Mouse (Mus musculus) liver, embryonic 12.5 days (tissue): ENCODE results near the gene 1700003F12Rik. TPM values are rescaled to one million over a fixed set of nuclear protein-coding genes. Genes with fewer than 3 reads are reported as not detected.
A peak's percentile ranks its signal among the peaks of the same experiment; 100 is the strongest.

ENCODE experiments used
- ATAC-seq: fragments of 200-750 bp; cut with Nextera tagmentation; 2 replicates; pipeline ENCODE4 v1.8.0; 2017; ENCODE audit warnings: moderate number of reproducible peaks, mild to moderate bottlenecking, moderate library complexity
- H3K27ac ChIP-seq: fragments of 300-500 bp; sonication (generic); 2 replicates; pipeline ENCODE4 v1.5.1; 2016; ENCODE audit warnings: mild to moderate bottlenecking
- H3K27me3 ChIP-seq: fragments of 300-500 bp; sonication (generic); replicated peaks from 2 replicates; pipeline ENCODE4 v1.6.1; 2016; ENCODE audit warnings: mild to moderate bottlenecking, moderate library complexity
- H3K36me3 ChIP-seq: fragments of 300-500 bp; sonication (generic); 2 replicates; pipeline ENCODE4 v1.6.1; 2016; ENCODE audit warnings: mild to moderate bottlenecking, moderate library complexity
- H3K4me1 ChIP-seq: fragments of 300-500 bp; sonication (generic); 2 replicates; pipeline ENCODE4 v1.6.1; 2016
- H3K4me2 ChIP-seq: fragments of 300-500 bp; sonication (generic); 2 replicates; pipeline ENCODE4 v1.6.1; 2016; ENCODE audit warnings: mild to moderate bottlenecking, moderate library complexity
- H3K4me3 ChIP-seq: fragments of 300-500 bp; sonication (generic); 2 replicates; pipeline ENCODE4 v1.5.1; 2016; ENCODE audit warnings: mild to moderate bottlenecking, moderate library complexity
- H3K9ac ChIP-seq: fragments of 300-500 bp; sonication (generic); 2 replicates; pipeline ENCODE4 v1.6.1; 2016; ENCODE audit warnings: mild to moderate bottlenecking, moderate library complexity
- H3K9me3 ChIP-seq: fragments of 300-500 bp; sonication (generic); replicated peaks from 2 replicates; pipeline ENCODE4 v1.6.1; 2016; ENCODE audit warnings: mild to moderate bottlenecking, moderate library complexity
- WGBS: fragments of 180-500 bp; shearing (Covaris S2); methylation state at CpG from one replicate; pipeline ENCODE4 v1.1.7; 2016; ENCODE audit not compliant: insufficient replicate concordance; 5-methylcytosine and 5-hydroxymethylcytosine counted together
- polyA plus RNA-seq: library from polyadenylated mRNA; unstranded; fragments of >200 nt; fragmentation: Nextera tagmentation; extraction: Ambion mirVana; gene quantifications from 2 replicates; pipeline ENCODE4 v1.2.1, GENCODE M21; 2016

1700003F12Rik gene
- polyA plus RNA-seq, 1 experiment from 2014 or later, result 1.5 TPM

DNA sequence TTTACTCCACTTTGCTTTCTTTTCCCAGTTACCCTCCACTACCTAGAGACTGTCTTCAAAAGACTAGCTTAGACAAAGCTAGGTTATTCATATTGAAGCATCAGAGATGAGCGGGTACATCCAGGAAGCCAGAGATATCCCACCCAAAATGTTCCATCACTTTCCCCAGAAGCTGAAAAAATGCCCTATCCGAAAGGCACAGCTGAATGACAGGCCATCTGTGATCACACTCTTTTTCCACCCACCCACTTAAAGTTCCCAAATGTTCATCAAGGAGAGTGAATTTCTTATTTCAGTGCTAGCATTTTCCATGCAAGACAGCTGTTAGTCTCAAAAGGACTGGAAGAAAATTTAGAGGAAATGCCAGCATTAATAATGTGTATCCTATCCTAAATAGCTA is 21.6 kb upstream of the 1700003F12Rik start:
- WGBS, result 80% methylated on average over 2 of the region's 2 CpGs
- Histone ChIP-seq H3K4me2 (no peak overlapping the region), H3K9ac (no peak overlapping the region), H3K4me1 (0 out of 2 replicates have a peak, but pooled peaks cover under 1% of the 10 kb centered on the region), H3K4me3 (no peak overlapping the region), H3K27me3 (no peaks in the 10 kb centered on the region), H3K27ac (no peak overlapping the region), H3K36me3 (peaks cover 68% of the 10 kb centered on the region), H3K9me3 (no peaks in the 10 kb centered on the region)
- ATAC-seq, result no peak

DNA sequence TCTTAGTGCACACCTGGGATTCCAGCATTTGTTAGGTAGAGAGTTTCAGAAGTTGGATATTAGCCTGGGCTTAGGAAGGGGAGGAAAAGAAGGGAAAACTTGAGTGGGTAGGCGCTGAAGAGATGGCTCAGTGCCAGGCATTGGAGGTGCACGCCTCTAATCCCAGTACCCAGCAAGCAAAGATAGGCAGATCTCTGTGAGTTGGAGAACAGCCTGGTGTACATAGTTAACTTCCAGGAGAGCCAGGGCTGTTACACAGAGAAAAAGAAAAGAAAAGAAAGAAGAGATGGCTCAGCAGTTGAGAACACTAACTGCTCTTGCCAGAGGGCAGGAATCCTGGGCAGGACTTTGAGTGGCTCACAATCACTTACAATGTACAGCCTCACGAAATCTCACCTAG is 20.4 kb upstream of the 1700003F12Rik start:
- no peak for ATAC-seq
- 0 out of 2 replicates have a peak, but pooled peaks cover 6% of the 10 kb centered on the region for H3K4me1 ChIP-seq
- WGBS, result 80% methylated on average over 3 of the region's 3 CpGs

DNA sequence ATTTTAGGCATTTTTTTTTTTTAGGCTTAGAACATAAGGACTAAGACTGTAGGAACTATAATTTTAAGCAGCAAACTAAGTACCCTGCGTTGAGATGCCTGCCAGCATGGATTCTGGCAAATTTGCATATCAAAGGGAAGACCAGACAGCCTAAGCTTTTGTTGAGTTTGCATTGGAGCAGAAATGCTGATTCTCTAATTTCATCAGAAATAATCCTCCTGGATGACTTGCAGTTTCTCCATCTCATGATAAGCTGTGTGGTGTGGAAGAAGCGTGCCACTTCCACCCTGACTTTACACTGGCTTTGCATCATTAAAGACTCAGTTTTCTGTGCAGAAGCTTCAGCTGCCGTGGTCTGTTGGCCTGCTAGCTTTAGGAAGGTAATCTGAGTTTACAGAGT is 14.0 kb upstream of the 1700003F12Rik start:
- H3K4me2 ChIP-seq, result no peak overlapping the region
- no peak for ATAC-seq
- H3K27me3 ChIP-seq, result no peaks in the 10 kb centered on the region
- no peak overlapping the region for H3K4me3 ChIP-seq
- peaks cover 13% of the 10 kb centered on the region; the same call in 1 of the 2 replicates for H3K4me1 ChIP-seq
- peaks cover 71% of the 10 kb centered on the region for H3K36me3 ChIP-seq
- no peak overlapping the region for H3K27ac ChIP-seq
- no peak overlapping the region for H3K9ac ChIP-seq
- no peaks in the 10 kb centered on the region for H3K9me3 ChIP-seq
- 56% methylated on average over 3 of the region's 3 CpGs for WGBS

More for the DNA sequence above, 20.4 kb upstream of the 1700003F12Rik start:
- H3K36me3 ChIP-seq, result peaks cover 75% of the 10 kb centered on the region
- no peak overlapping the region for H3K9ac ChIP-seq
- H3K27ac ChIP-seq, result no peak overlapping the region
- H3K9me3 ChIP-seq, result no peaks in the 10 kb centered on the region
- no peaks in the 10 kb centered on the region for H3K27me3 ChIP-seq
- H3K4me2 ChIP-seq, result no peak overlapping the region
- H3K4me3 ChIP-seq, result no peak overlapping the region

DNA sequence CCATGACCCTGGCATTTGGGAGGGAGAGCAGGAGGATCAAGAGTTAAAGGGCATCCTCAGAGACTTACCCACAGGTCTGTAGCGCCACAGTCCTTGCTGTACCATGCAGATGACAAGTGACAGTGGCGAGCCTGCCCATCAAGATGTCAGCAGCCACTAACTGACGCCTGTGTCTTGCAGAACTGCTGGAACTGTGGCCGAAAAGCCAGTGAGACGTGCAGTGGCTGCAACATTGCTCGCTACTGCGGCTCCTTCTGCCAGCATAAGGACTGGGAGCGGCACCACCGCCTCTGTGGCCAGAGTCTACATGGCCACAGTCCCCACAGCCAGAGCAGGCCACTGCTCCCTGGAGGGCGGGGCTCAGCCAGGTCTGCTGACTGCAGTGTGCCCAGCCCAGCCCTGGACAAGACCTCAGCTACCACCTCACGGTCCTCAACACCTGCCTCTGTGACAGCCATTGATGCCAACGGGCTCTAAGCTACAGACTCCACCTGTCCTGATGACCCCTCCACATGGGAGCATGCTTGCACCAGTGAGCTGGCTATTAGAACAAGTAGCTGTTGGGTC is 12.1 kb upstream of the 1700003F12Rik start:
- H3K4me3 ChIP-seq, result no peak overlapping the region
- peaks cover 58% of the 10 kb centered on the region for H3K36me3 ChIP-seq
- H3K27ac ChIP-seq, result no peak overlapping the region
- no peaks in the 10 kb centered on the region for H3K27me3 ChIP-seq
- H3K4me1 ChIP-seq, result peaks cover 25% of the 10 kb centered on the region
- no peak overlapping the region for H3K9ac ChIP-seq
- H3K9me3 ChIP-seq, result no peaks in the 10 kb centered on the region
- no peak overlapping the region for H3K4me2 ChIP-seq
- 84% methylated on average over 12 of the region's 12 CpGs for WGBS
- ATAC-seq, result 0 out of 2 replicates have a peak, but pooled peaks have one; percentile 15

DNA sequence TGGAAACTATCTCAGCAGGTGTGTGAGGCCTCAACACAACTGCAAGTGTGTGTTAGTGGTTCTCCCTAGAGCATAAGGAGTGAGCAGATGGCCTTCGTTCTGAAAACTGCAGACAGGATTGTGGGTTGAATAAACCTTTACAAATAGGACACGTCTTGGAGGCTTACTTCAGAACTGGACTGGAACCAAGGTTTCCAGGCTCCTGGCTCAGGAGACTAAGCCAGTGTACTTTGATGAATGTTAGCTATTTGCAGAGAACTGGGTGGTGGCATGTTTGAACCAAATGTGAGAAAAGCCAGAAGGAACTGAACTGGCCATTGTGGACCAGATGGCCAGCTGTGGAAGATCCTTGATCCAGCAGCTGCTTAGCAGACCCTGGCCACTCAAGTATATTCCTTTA is 8.6 kb upstream of the 1700003F12Rik start:
- no peaks in the 10 kb centered on the region for H3K27me3 ChIP-seq
- H3K4me2 ChIP-seq, result no peak overlapping the region
- no peak overlapping the region for H3K9ac ChIP-seq
- no peak for ATAC-seq
- H3K4me3 ChIP-seq, result no peak overlapping the region
- H3K4me1 ChIP-seq, result peaks cover 13% of the 10 kb centered on the region
- peaks cover 31% of the 10 kb centered on the region for H3K36me3 ChIP-seq
- H3K27ac ChIP-seq, result no peak overlapping the region
- 72% methylated on average over 2 of the region's 2 CpGs for WGBS
- H3K9me3 ChIP-seq, result no peaks in the 10 kb centered on the region

DNA sequence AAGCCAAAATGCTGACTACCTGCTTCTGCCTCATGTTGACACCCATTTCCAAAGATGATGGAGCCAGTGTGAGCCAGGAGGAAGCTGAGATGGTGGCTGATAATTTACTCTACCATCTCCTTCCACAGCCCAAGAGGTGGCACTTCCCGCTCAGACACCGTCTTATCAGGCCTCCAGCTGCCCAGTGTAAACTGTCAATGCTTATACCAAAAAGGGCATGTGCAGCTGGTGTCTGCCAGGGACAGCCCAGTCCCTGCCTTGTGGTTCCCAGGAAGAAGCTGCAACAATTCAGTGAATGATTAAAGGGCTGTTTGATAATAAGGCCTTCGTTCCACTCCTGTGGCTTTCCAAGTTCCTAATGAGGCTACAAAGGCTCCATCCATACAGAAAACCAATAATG is 8.2 kb upstream of the 1700003F12Rik start:
- ATAC-seq, result no peak
- Histone ChIP-seq H3K36me3 (peaks cover 27% of the 10 kb centered on the region), H3K4me3 (no peak overlapping the region), H3K9me3 (no peaks in the 10 kb centered on the region), H3K27ac (no peak overlapping the region), H3K27me3 (no peaks in the 10 kb centered on the region), H3K4me2 (no peak overlapping the region), H3K4me1 (peaks cover 13% of the 10 kb centered on the region), H3K9ac (no peak overlapping the region)
- 20% methylated on average over 3 of the region's 3 CpGs for WGBS

DNA sequence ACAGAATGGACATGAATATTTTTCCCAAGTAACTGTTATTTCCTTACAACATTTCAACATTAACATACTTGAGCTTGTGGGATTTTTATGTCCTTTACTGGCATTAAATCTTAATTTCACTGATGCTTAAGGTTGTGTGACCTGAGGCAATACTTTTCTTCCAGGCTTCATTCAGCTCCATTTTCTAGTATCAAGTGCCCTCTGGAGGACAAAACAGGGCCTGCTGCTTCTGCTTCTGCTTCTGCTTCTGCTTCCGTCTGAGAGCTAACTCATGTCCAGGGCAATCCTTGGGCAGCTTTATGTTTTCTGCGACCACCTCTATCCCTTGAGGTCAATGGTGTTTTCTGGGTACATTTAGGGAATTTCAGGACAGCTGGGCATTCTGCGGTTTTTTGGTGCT is 7.2 kb upstream of the 1700003F12Rik start:
- Histone ChIP-seq H3K9ac (no peak overlapping the region), H3K36me3 (peaks cover 20% of the 10 kb centered on the region), H3K27me3 (no peaks in the 10 kb centered on the region), H3K27ac (no peak overlapping the region), H3K4me3 (no peak overlapping the region), H3K9me3 (no peaks in the 10 kb centered on the region), H3K4me1 (peaks cover 13% of the 10 kb centered on the region), H3K4me2 (no peak overlapping the region)
- ATAC-seq, result no peak
- 70% methylated on average over 3 of the region's 3 CpGs for WGBS

DNA sequence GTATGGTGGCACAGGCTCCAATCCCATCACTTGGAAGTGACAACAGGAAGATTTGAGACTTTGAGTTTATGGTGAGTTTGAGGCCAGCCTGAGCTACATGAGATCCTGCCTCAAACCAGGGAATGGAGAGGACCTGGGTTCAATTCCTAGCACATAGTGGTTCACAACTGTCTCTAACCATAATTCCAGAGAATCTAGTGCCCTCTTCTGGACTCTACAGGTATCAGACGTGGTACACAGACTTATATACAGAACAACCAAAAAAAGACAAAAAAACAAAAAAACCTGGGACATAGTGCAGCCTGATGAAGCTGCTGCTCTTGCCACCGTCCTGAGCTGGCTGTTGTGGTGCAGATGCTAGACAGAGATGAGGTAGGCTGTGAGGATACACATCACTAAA is 5.3 kb upstream of the 1700003F12Rik start:
- H3K9ac ChIP-seq, result no peak overlapping the region
- no peaks in the 10 kb centered on the region for H3K27me3 ChIP-seq
- no peak for ATAC-seq
- H3K9me3 ChIP-seq, result no peaks in the 10 kb centered on the region
- peaks cover 13% of the 10 kb centered on the region for H3K4me1 ChIP-seq
- H3K4me3 ChIP-seq, result no peak overlapping the region
- H3K36me3 ChIP-seq, result peaks cover 3% of the 10 kb centered on the region; the same call in 1 of the 2 replicates
- no peak overlapping the region for H3K27ac ChIP-seq
- H3K4me2 ChIP-seq, result no peak overlapping the region
- 58% methylated on average over 2 of the region's 2 CpGs for WGBS

DNA sequence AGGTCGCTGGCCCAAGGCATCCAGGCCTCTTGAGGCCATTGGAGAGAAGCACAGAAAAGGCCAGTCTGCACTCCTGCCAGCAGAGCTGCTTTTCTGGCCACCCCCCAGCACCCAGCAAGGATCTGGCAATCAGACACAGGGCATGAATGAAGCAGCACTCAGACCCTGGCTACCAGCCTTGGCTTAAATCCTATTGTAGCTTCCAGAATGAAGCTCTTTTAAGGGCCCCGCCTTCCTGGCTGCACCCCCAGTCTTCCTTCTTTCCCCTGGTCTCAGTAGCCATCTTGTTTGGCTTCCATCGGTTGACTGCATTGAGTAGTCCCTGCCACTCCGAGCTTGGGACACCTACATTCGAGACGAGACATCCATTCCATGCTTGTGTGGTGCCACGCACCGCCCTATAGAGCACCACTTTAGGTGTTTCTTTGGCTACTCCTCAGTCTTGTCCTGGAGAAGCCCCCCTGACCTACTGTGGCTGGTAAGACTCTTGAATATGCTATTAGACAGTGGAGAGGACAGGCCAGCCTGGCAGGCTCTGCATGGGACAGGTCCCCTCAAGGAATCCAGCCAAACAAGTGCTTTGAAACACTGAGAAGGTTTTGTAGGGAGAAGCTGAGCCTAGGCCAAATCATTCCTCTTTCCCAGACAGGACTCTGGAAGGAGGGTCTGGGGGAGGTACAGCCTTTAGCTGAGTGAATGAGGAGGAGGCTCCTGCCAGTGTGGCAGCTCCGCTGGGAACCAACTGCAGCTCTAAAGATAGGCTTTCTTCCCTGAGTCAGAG is 3.1 kb upstream of the 1700003F12Rik start:
- H3K4me2 ChIP-seq, result no peak overlapping the region
- H3K36me3 ChIP-seq, result no peaks in the 10 kb centered on the region
- H3K4me1 ChIP-seq, result peaks cover 5% of the 10 kb centered on the region
- H3K9ac ChIP-seq, result no peak overlapping the region
- no peak overlapping the region for H3K27ac ChIP-seq
- WGBS, result 79% methylated on average over 9 of the region's 9 CpGs
- no peak overlapping the region for H3K4me3 ChIP-seq
- ATAC-seq, result no peak
- peaks cover 5% of the 10 kb centered on the region for H3K27me3 ChIP-seq
- H3K9me3 ChIP-seq, result no peaks in the 10 kb centered on the region

DNA sequence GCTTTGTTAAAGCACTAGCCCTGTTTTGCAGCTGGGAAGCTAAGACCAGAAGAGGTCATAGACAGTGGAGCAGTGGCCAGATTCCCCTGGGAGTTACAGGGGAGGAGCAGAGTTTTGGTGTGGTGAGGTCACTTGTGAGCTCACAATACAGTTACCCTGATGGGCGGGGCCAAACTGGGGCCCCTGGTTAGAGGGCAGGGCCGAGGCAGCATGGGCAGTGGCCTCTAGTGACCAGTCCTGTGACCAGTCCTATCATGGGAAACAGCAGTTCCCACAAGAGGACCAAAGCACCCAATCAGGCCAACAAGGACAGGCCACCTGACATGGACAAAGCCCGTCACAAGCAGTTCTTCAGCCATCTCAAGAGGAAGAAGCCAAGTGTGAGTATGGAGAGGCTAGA is 1.8 kb downstream of the 1700003F12Rik start:
- no peak overlapping the region for H3K27ac ChIP-seq
- peaks cover 28% of the 10 kb centered on the region for H3K4me1 ChIP-seq
- H3K27me3 ChIP-seq, result peaks cover 48% of the 10 kb centered on the region
- peak overlapping the region; percentile 74 for H3K4me2 ChIP-seq
- H3K4me3 ChIP-seq, result no peak overlapping the region
- 40% methylated on average over 3 of the region's 3 CpGs for whole genome bisulfite sequencing
- no peaks in the 10 kb centered on the region for H3K9me3 ChIP-seq
- peak; percentile 40; the same call in 1 of the 2 replicates for ATAC-seq
- no peak overlapping the region for H3K9ac ChIP-seq
- no peaks in the 10 kb centered on the region for H3K36me3 ChIP-seq

DNA sequence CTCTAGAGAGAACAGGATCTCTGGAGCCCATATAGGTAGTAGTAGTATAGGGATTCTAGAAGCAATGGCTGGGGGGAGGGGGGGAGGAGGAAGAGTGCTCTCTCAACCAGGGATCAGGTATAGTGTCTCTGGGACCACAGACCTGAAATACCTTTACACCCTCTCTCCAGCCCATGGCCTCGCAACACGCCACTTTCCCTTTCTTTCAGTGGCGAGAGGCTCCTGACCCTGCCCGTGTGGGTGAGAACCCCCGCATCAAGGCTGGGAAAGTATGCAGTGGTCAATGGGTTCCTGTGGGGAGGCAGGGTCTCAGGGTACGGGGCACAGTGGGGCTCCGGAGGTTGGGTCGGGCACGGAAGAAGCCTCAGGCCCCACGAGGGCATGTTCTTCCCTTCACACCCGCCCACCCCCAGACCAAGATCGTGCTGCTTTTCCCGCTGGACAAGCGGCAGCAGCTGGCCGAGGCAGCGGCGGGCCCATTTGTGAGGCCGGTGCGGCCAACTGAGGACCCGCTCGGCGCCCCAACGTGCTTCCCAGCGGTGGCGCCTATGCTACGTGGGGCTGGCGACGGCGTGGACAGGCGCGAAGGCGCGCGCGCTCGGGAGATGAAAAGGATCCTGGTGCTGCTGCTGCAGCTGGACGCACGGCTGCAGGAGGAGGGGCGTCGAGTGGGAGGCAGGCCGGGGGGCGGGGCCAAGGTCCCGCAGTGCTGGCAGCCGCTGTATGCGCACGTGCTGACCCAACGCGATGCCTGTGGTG is 2.4 kb downstream of the 1700003F12Rik start:
- peak overlapping the region; percentile 74 for H3K4me2 ChIP-seq
- peak; percentile 43 for ATAC-seq
- peak overlapping the region; percentile 23; the same call in 1 of the 2 replicates for H3K9ac ChIP-seq
- peaks cover 48% of the 10 kb centered on the region for H3K27me3 ChIP-seq
- H3K9me3 ChIP-seq, result no peaks in the 10 kb centered on the region
- WGBS, result 5% methylated on average over 48 of the region's 48 CpGs
- H3K36me3 ChIP-seq, result no peaks in the 10 kb centered on the region
- H3K4me3 ChIP-seq, result peak overlapping the region; percentile 44
- H3K27ac ChIP-seq, result no peak overlapping the region
- H3K4me1 ChIP-seq, result peaks cover 28% of the 10 kb centered on the region

DNA sequence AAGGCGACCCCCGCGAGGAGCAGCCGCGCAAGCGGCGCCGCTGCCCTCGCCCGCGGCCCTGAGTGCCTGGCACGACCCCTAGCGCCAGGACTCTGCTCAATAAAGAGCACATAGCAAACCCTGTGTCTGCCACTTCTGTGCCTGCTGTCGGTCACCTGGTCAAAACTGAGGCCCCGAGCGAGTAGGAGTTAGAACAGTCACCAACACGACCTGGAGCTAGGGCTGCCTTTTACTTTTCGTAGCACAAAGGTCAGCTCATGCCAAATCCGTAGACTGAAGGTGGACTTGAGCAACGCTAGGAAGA is 3.0 kb downstream of the 1700003F12Rik start:
- Histone ChIP-seq H3K9ac (peak overlapping the region; percentile 23; the same call in 1 of the 2 replicates), H3K9me3 (no peaks in the 10 kb centered on the region), H3K4me2 (peak overlapping the region; percentile 74), H3K4me1 (peaks cover 28% of the 10 kb centered on the region), H3K27me3 (peaks cover 48% of the 10 kb centered on the region), H3K36me3 (no peaks in the 10 kb centered on the region), H3K4me3 (peak overlapping the region; percentile 44), H3K27ac (no peak overlapping the region)
- 12% methylated on average over 20 of the region's 20 CpGs for WGBS
- ATAC-seq, result no peak
